Comparison of ENCODE assay signal across 8 mouse cellular contexts in the genomic region with DNA sequence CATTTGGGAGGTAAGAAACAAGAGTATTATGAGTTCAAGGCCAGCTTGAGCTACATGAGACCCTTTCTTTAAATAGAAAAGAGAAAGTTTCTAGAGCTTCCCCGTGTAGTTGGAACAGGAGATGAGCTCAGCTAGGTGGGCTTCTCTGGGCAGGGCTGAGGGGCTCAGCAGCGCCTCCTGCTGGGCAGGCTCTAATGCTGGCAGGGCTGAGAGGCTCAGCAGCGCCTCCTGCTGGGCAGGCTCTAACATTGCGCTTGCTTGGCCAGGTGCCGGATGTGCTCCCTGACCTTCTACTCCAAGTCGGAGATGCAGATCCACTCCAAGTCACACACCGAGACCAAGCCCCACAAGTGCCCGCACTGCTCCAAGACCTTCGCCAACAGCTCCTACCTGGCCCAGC. TPM values are rescaled to one million over a fixed set of nuclear protein-coding genes. Genes with fewer than 3 reads are reported as not detected.
DNase-seq lines count a peak whose midpoint lies in the region; ATAC-seq and TF ChIP-seq lines count a peak whose summit lies in the region.
"Not testable (repeated sequence)": the region's sequence is repeated elsewhere in the genome, so short reads cannot be mapped to it uniquely, and the experiment has no call there.

No protein-coding gene starts in this region.

- intact Hi-C loops in heart, postnatal 36 days (cut with DNase I): loop anchor here (5.0 kb wide), 1 partner anchor 128 kb away; no protein-coding TSS in a partner anchor

- not testable (repeated sequence) for H3K4me3 ChIP-seq in layer of hippocampus, adult 2 months

- DNase-seq in MN1 (ENCODE audit: low spot score): peak; percentile 23
- peak; percentile 45 for DNase-seq in c-Kit-positive CD71-positive TER-119-positive erythroid progenitor cells, embryonic 14.5 days (ENCODE audit: low spot score)
- DNase-seq in heart, postnatal 36 days: peak; percentile 39 to 61
- DNase-seq in layer of hippocampus, adult 2 months (ENCODE audit: low spot score in 2 of 2): not testable (repeated sequence)
- DNase-seq in lung, postnatal 25 days (ENCODE audit: low spot score): peak; percentile 42
- DNase-seq in retina, postnatal 1 day: peak; percentile 69
- peak; percentile 44 for DNase-seq in urinary bladder, postnatal 25 days (ENCODE audit: low spot score)

- not testable (repeated sequence) for H3K27ac ChIP-seq in layer of hippocampus, adult 2 months

- peak; percentile 84 for TF ChIP-seq CTCF in layer of hippocampus, adult 2 months (conservative IDR thresholded peaks at IDR 0.05)

- ATAC-seq in erythroblast, adult 5-6 weeks (replicated peaks; ENCODE audit: low FRiP score, poor library complexity, severe bottlenecking): peak; percentile 80

RNA-seq across cellular contexts. Expression of gene Ing4, which starts 9.0 kb away (rescaled TPM):
- 7.1 and 7.9 TPM in 2 replicates for total RNA-seq in erythroblast, adult 5-6 weeks (2015; ENCODE audit: low replicate concordance)
- total RNA-seq in erythroblast, adult 5-6 weeks (2017; ENCODE audit: low replicate concordance): 27.7 and 35.7 TPM in 2 replicates
- 10 to 100 TPM; 30.5 to 34.4 TPM for total RNA-seq in heart, postnatal 36 days (2021)
- total RNA-seq in layer of hippocampus, adult 2 months (2021): 10 to 100 TPM; 60.1 to 63.2 TPM

RNA-seq across cellular contexts. Expression of gene Acrbp, which starts 19.0 kb away (rescaled TPM):
- total RNA-seq in erythroblast, adult 5-6 weeks (2015; ENCODE audit: low replicate concordance): 3.3 TPM in 1 of 2 replicates, not detected in the other
- total RNA-seq in erythroblast, adult 5-6 weeks (2017; ENCODE audit: low replicate concordance): 7.0 and 11.6 TPM in 2 replicates
- 1 to 10 TPM; 1.7 to 2.1 TPM for total RNA-seq in heart, postnatal 36 days (2021)
- total RNA-seq in layer of hippocampus, adult 2 months (2021): 10 to 100 TPM; 15.9 to 19.2 TPM

RNA-seq across cellular contexts. Expression of gene Zfp384, which starts 21.6 kb away (rescaled TPM):
- 20.8 and 25.9 TPM in 2 replicates for total RNA-seq in erythroblast, adult 5-6 weeks (2015; ENCODE audit: low replicate concordance)
- total RNA-seq in erythroblast, adult 5-6 weeks (2017; ENCODE audit: low replicate concordance): 9.8 and 12.3 TPM in 2 replicates
- 10 to 100 TPM; 19.6 to 21.6 TPM for total RNA-seq in heart, postnatal 36 days (2021)
- total RNA-seq in layer of hippocampus, adult 2 months (2021): 10 to 100 TPM; 50.0 to 50.9 TPM

RNA-seq across cellular contexts. Expression of gene Pianp, which starts 34.0 kb away (rescaled TPM):
- total RNA-seq in erythroblast, adult 5-6 weeks (2015; ENCODE audit: low replicate concordance): not detected in 2 replicates
- total RNA-seq in erythroblast, adult 5-6 weeks (2017; ENCODE audit: low replicate concordance): not detected in 2 replicates
- 1 to 10 TPM in 1 of 2 experiments, under 1 TPM in 1; 0.81 to 1.0 TPM for total RNA-seq in heart, postnatal 36 days (2021)
- total RNA-seq in layer of hippocampus, adult 2 months (2021): 100 to 1,000 TPM; 163 to 181 TPM

RNA-seq across cellular contexts. Expression of gene Lpar5, which starts 37.2 kb away (rescaled TPM):
- total RNA-seq in erythroblast, adult 5-6 weeks (2015; ENCODE audit: low replicate concordance): 3.1 TPM in 1 of 2 replicates, not detected in the other
- total RNA-seq in erythroblast, adult 5-6 weeks (2017; ENCODE audit: low replicate concordance): 0.60 TPM in 1 of 2 replicates, not detected in the other
- total RNA-seq in heart, postnatal 36 days (2021): under 1 TPM in 1 of 2 experiments, not detected in 1; 0.24 TPM
- 1 to 10 TPM in 1 of 2 experiments, under 1 TPM in 1; 0.61 to 1.1 TPM for total RNA-seq in layer of hippocampus, adult 2 months (2021)
